Mouse (Mus musculus): ENCODE measurements around the gene Tmem120b.

DNA sequence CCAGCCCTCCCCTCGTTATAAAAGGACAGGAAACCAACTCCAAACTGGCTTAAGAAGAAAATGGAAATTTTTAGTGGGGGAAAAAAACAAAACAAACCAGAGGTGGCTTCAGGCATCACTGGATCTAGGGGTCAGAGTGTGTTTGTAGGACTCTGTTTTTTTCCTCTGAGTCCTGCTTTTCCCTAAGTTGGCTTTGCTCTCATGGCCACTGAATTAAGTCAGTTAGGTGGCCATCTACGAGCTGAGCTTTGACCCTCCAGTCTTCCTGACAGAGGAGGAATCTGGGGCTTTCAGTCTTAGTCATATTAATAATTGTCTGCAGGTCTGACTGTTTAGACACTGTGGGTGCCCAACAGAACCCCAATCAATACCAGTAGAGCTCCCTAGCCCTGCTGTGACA, 30.3 kb downstream of the Tmem120b start:
- no peak for TF ChIP-seq CTCF (IDR thresholded peaks at IDR 0.05)
- TF ChIP-seq EP300 (IDR thresholded peaks at IDR 0.05; ENCODE audit: insufficient read depth, low read depth, low read length): no peak
- no peak for TF ChIP-seq POLR2A (IDR thresholded peaks at IDR 0.05; ENCODE audit: insufficient read depth, low read depth, low read length)

Measured in heart, adult 2 months (tissue).